Mouse (Mus musculus): Measurements from ENCODE around the gene Ppp1r37. TPM values are rescaled to one million over a fixed set of nuclear protein-coding genes. Genes with fewer than 3 reads are reported as not detected.
A peak's percentile ranks its signal among the peaks of the same experiment; 100 is the strongest.

Ppp1r37 gene
- polyA plus RNA-seq, 1 experiment: 137 TPM

GRCm38 (mm10) chr7:19573776-19574140 lies 10.9 kb upstream of the Ppp1r37 start:
- Histone ChIP-seq H3K27me3 (ENCODE audit: control insufficient read depth, insufficient read depth, low read length) (peaks cover 6% of the 10 kb centered on the region; the same call in 1 of the 2 replicates), H3K27ac (ENCODE audit: control insufficient read depth, insufficient read depth, low read length) (no peak overlapping the region), H3K36me3 (ENCODE audit: control insufficient read depth, insufficient read depth, low read length) (no peaks in the 10 kb centered on the region), H3K4me1 (replicated peaks; ENCODE audit: control insufficient read depth, insufficient read depth, low read length) (peaks cover 19% of the 10 kb centered on the region), H3K4me3 (ENCODE audit: control insufficient read depth, insufficient read depth, low read length) (peak overlapping the region; percentile 76)
- no peak for DNase-seq
- 31% methylated on average over 16 of the region's 16 CpGs for WGBS
- no peak for TF ChIP-seq CTCF (IDR thresholded peaks at IDR 0.05; ENCODE audit: borderline replicate concordance, control insufficient read depth, extremely low read depth, insufficient read depth, low read length, poor library complexity)
- no peak for TF ChIP-seq POLR2A (IDR thresholded peaks at IDR 0.05; ENCODE audit: control insufficient read depth, extremely low read depth, insufficient read depth, low read length, poor library complexity)

- WGBS: 1% methylated on average over 53 of the region's 53 CpGs
- DNase-seq: peak; percentile 80
- H3K27me3 ChIP-seq (ENCODE audit: control insufficient read depth, insufficient read depth, low read length): peaks cover 6% of the 10 kb centered on the region; the same call in 1 of the 2 replicates
- peaks cover 18% of the 10 kb centered on the region for H3K4me1 ChIP-seq (replicated peaks; ENCODE audit: control insufficient read depth, insufficient read depth, low read length)
- TF ChIP-seq POLR2A (IDR thresholded peaks at IDR 0.05; ENCODE audit: control insufficient read depth, extremely low read depth, insufficient read depth, low read length, poor library complexity): peak; percentile 85
- TF ChIP-seq CTCF (IDR thresholded peaks at IDR 0.05; ENCODE audit: borderline replicate concordance, control insufficient read depth, extremely low read depth, insufficient read depth, low read length, poor library complexity): peak; percentile 32; the same call in 1 of the 2 replicates
- H3K4me3 ChIP-seq (ENCODE audit: control insufficient read depth, insufficient read depth, low read length): peak overlapping the region; percentile 76
- no peaks in the 10 kb centered on the region for H3K36me3 ChIP-seq (ENCODE audit: control insufficient read depth, insufficient read depth, low read length)
- no peak overlapping the region for H3K27ac ChIP-seq (ENCODE audit: control insufficient read depth, insufficient read depth, low read length)
Observed at GRCm38 (mm10) chr7:19572926-19573775, 10.3 kb upstream of the Ppp1r37 start.

- 92% methylated on average over 3 of the region's 3 CpGs for WGBS
- H3K27ac ChIP-seq (ENCODE audit: control insufficient read depth, insufficient read depth, low read length): no peak overlapping the region
- H3K4me3 ChIP-seq (ENCODE audit: control insufficient read depth, insufficient read depth, low read length): no peak overlapping the region
- H3K36me3 ChIP-seq (ENCODE audit: control insufficient read depth, insufficient read depth, low read length): no peaks in the 10 kb centered on the region
- H3K27me3 ChIP-seq (ENCODE audit: control insufficient read depth, insufficient read depth, low read length): no peaks in the 10 kb centered on the region
- peaks cover 5% of the 10 kb centered on the region for H3K4me1 ChIP-seq (replicated peaks; ENCODE audit: control insufficient read depth, insufficient read depth, low read length)
- TF ChIP-seq CTCF (IDR thresholded peaks at IDR 0.05; ENCODE audit: borderline replicate concordance, control insufficient read depth, extremely low read depth, insufficient read depth, low read length, poor library complexity): no peak
- no peak for TF ChIP-seq POLR2A (IDR thresholded peaks at IDR 0.05; ENCODE audit: control insufficient read depth, extremely low read depth, insufficient read depth, low read length, poor library complexity)
- no peak for DNase-seq
Observed at GRCm38 (mm10) chr7:19569647-19570046, 6.8 kb upstream of the Ppp1r37 start.

DNA sequence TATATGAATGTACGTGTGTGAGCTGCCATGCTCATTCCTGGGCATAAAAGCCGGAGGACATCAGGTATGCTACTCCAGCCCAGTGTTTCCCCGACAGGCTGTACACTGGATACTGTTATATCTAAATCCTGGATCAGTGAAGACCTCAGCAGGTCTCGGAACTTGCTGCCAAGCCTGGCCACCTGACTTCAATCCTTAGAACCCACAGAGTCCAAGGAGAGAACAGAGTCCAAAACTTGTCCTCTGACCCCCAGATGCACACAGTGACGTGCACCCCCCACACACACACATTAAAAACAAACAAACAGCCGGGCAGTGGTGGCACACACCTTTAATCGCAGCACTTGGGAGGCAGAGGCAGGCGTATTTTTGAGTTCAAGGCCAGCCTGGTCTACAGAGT lies 4.5 kb upstream of the Ppp1r37 start:
- no peak overlapping the region for H3K27ac ChIP-seq (ENCODE audit: control insufficient read depth, insufficient read depth, low read length)
- H3K4me3 ChIP-seq (ENCODE audit: control insufficient read depth, insufficient read depth, low read length): no peak overlapping the region
- no peak for DNase-seq
- 99% methylated on average over 8 of the region's 8 CpGs for WGBS
- no peaks in the 10 kb centered on the region for H3K27me3 ChIP-seq (ENCODE audit: control insufficient read depth, insufficient read depth, low read length)
- H3K4me1 ChIP-seq (replicated peaks; ENCODE audit: control insufficient read depth, insufficient read depth, low read length): peaks cover 6% of the 10 kb centered on the region
- no peaks in the 10 kb centered on the region for H3K36me3 ChIP-seq (ENCODE audit: control insufficient read depth, insufficient read depth, low read length)
- TF ChIP-seq CTCF (IDR thresholded peaks at IDR 0.05; ENCODE audit: borderline replicate concordance, control insufficient read depth, extremely low read depth, insufficient read depth, low read length, poor library complexity): no peak
- TF ChIP-seq POLR2A (IDR thresholded peaks at IDR 0.05; ENCODE audit: control insufficient read depth, extremely low read depth, insufficient read depth, low read length, poor library complexity): no peak

GRCm38 (mm10) chr7:19565803-19566202 lies 2.9 kb upstream of the Ppp1r37 start:
- H3K27ac ChIP-seq (ENCODE audit: control insufficient read depth, insufficient read depth, low read length): no peak overlapping the region
- peaks cover 12% of the 10 kb centered on the region for H3K4me1 ChIP-seq (replicated peaks; ENCODE audit: control insufficient read depth, insufficient read depth, low read length)
- TF ChIP-seq CTCF (IDR thresholded peaks at IDR 0.05; ENCODE audit: borderline replicate concordance, control insufficient read depth, extremely low read depth, insufficient read depth, low read length, poor library complexity) (no peak), POLR2A (IDR thresholded peaks at IDR 0.05; ENCODE audit: control insufficient read depth, extremely low read depth, insufficient read depth, low read length, poor library complexity) (no peak)
- DNase-seq: no peak
- H3K27me3 ChIP-seq (ENCODE audit: control insufficient read depth, insufficient read depth, low read length): no peaks in the 10 kb centered on the region
- H3K36me3 ChIP-seq (ENCODE audit: control insufficient read depth, insufficient read depth, low read length): no peaks in the 10 kb centered on the region
- H3K4me3 ChIP-seq (ENCODE audit: control insufficient read depth, insufficient read depth, low read length): no peak overlapping the region
- 98% methylated on average over 2 of the region's 2 CpGs for WGBS

GRCm38 (mm10) chr7:19564455-19564854 lies 1.6 kb upstream of the Ppp1r37 start:
- TF ChIP-seq POLR2A (IDR thresholded peaks at IDR 0.05; ENCODE audit: control insufficient read depth, extremely low read depth, insufficient read depth, low read length, poor library complexity) (no peak), CTCF (IDR thresholded peaks at IDR 0.05; ENCODE audit: borderline replicate concordance, control insufficient read depth, extremely low read depth, insufficient read depth, low read length, poor library complexity) (no peak)
- no peak overlapping the region for H3K27ac ChIP-seq (ENCODE audit: control insufficient read depth, insufficient read depth, low read length)
- H3K27me3 ChIP-seq (ENCODE audit: control insufficient read depth, insufficient read depth, low read length): no peaks in the 10 kb centered on the region
- H3K36me3 ChIP-seq (ENCODE audit: control insufficient read depth, insufficient read depth, low read length): no peaks in the 10 kb centered on the region
- WGBS: 95% methylated on average over 4 of the region's 4 CpGs
- no peak for DNase-seq
- peaks cover 21% of the 10 kb centered on the region for H3K4me1 ChIP-seq (replicated peaks; ENCODE audit: control insufficient read depth, insufficient read depth, low read length)
- no peak overlapping the region for H3K4me3 ChIP-seq (ENCODE audit: control insufficient read depth, insufficient read depth, low read length)
